Mouse (Mus musculus): ENCODE data around the gene Colq. TPM values are rescaled to one million over a fixed set of nuclear protein-coding genes. Genes with fewer than 3 reads are reported as not detected.

Gene Colq
- polyA plus RNA-seq, 1 experiment = 0.36 TPM

DNA sequence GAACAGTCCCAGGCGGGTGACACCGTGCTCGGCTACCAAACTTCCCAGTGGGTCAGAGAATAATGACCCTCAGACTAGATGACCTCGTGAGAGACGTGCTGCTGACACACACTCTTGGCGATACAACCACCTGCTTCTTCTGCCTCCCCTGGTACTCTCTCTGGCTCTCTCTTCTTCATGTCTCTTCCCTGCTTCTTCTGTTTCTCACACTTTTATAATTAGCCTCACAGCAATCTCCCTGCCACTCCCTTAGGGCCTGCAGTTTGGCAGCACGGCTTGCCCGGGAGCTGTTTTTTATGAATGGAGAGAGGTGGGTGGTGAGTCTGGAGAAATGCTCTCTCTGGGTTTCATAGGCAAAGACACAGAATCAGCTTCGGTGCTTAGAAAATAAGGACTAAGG, 15.3 kb downstream of the Colq start:
- DNase-seq (ENCODE audit: low read depth) = no peak

- no peak for DNase-seq (ENCODE audit: low read depth)
Measured at GRCm38 (mm10) chr14:31574903-31575665, 16.1 kb downstream of the Colq start.

GRCm38 (mm10) chr14:31572561-31573175, 18.5 kb downstream of the Colq start:
- DNase-seq (ENCODE audit: low read depth) = no peak

- DNase-seq (ENCODE audit: low read depth) = no peak
Measured at GRCm38 (mm10) chr14:31571419-31571818, 19.7 kb downstream of the Colq start.

- DNase-seq (ENCODE audit: low read depth) = no peak
Measured at GRCm38 (mm10) chr14:31570131-31570951, 20.8 kb downstream of the Colq start.

DNA sequence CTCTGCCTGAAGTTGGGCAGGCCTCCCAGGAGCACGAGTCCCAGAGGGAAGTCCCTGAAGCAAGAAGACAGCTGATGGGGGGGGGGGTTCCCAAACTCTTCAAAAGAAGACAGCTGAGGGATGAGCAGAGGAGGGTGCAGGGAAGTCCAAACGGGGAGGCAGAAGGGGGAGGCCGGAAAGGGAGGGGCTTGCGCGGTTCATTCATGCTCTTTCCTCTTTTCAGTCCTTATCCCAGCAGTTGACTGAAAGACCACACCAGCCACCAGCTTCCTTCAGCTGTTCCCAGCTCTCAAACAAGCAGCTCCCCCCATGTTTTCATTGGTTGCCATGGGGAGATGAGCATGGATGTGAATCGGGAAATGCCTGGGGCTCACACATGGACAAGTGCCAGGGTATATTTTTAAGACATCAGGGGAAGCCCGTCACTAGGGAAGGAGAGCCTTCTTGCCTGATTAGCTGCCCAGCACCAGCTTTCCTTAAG, 22.0 kb downstream of the Colq start:
- no peak for DNase-seq (ENCODE audit: low read depth)

- DNase-seq (ENCODE audit: low read depth) = no peak
Measured at GRCm38 (mm10) chr14:31565478-31566212, 25.5 kb downstream of the Colq start.

- DNase-seq (ENCODE audit: low read depth) = no peak
Measured at GRCm38 (mm10) chr14:31564452-31565179, 26.5 kb downstream of the Colq start.

- no peak for DNase-seq (ENCODE audit: low read depth)
Measured at GRCm38 (mm10) chr14:31560886-31561285, 30.3 kb downstream of the Colq start.

GRCm38 (mm10) chr14:31559216-31559615, 31.9 kb downstream of the Colq start:
- no peak for DNase-seq (ENCODE audit: low read depth)

DNA sequence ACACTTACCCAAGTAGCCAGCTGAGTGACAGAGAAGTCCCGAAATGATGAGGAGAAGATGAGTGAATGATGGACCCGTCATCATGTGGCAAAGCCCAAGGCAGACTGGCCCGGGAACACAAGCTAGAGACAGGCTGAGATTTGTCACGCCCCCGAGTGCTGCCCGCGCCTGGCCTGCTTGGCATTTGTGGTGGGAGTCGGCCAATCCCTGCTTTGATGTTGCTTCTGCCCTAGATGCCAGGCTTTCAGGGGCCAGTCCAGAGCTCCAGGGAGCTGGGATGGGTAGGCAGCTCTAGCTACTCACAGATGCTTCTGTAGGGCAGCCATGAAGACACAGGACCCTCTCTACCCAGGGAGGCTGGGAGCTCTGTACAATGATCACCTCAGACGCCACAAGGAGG, 33.4 kb downstream of the Colq start:
- DNase-seq (ENCODE audit: low read depth) = no peak

DNA sequence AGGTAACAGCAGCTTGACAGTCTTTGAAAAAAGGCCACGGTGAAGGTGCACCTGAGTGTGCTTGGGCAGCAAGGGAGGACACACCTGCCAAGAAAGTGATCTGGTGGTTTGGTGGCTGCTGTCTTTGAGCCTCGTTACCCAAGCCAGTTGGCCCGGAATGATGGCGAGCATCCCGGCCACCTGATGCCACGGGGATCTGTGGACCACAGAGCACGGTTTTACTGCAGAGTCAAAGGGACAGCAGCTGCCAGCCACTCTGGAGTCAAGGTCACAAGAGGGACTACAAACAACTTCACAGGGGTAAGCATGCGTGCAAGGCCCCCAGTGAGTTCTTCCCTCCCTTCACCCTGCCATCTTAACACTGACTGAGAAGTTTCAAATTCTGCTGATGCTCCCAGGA, 33.9 kb downstream of the Colq start:
- no peak for DNase-seq (ENCODE audit: low read depth)

GRCm38 (mm10) chr14:31556526-31557260, 34.5 kb downstream of the Colq start:
- DNase-seq (ENCODE audit: low read depth) = no peak

DNA sequence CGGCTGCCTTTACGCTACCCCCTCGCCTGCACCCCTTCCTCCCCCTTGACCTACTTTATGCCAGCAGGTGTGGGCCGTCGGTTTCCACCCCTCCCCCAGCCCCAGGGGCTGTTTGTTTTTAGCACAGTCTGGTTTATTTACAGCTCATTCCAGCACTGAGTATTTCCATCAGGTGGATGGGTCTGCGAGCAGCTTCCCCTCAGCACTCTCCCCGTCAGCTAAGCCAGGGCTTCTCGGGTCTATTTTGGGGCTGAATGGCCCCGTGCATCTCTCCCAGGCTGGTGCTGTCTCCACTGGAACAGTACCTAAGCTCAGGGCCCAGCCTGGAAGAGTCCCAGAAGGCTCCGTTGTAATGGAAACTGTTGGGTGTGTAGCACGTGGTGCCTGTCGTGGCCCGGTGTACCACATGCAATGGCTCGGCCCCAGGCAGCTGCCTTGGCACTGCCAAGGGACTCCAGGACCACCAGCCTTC, 35.1 kb downstream of the Colq start:
- no peak for DNase-seq (ENCODE audit: low read depth)

DNA sequence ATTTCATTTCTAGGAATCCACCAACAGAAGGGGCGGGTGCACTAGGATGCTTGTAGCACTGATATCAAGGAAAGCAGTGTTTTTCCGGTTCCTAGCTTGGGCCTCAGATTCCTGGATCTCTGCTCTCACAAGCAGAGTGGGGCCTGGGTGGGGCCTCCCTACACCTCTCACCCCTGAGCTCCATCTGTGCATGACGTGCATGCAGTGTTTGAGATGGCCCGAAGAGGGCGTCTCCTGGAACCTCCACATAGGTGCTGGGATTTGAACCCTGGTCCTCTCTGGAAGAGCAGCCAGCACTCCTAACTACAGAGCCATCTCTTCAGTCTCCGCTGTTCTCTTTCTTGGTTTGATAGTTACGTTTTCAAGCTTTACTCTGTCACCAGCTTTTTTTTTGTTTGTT, 36.1 kb downstream of the Colq start:
- no peak for DNase-seq (ENCODE audit: low read depth)

DNA sequence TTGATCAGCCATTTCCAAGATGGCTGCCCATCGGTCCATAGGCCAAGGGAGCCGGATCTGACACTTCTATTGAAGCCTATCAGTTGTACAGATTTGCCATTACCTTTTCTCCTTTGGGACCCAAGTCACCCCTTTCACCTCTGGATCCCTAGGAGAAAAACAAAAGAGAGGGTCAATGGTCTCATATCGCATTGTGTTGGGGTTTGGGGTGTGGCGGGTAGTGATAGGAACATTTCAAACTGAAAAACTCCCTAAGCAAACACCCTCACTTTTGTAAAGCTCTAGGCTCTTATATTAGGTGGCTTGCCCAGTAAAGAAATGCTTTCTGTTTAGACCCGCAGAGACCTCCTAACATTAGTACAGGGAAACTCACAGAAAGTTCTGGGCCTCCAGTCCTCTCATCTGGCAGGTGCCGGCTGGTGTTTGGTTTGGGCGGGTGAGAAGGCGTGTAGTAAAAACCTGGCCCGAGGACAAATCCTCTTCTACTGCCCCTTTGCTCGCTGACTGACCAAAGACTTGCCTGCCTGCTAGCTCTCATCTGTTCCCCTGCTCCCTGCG, 47.2 kb downstream of the Colq start:
- no peak for DNase-seq (ENCODE audit: low read depth)

- DNase-seq (ENCODE audit: low read depth) = no peak
Measured at GRCm38 (mm10) chr14:31537298-31537697, 53.8 kb downstream of the Colq start.

GRCm38 (mm10) chr14:31532656-31533055, 58.5 kb downstream of the Colq start:
- no peak for DNase-seq (ENCODE audit: low read depth)

GRCm38 (mm10) chr14:31531506-31532148, 59.5 kb downstream of the Colq start:
- no peak for DNase-seq (ENCODE audit: low read depth)
